Mouse (Mus musculus) heart, postnatal 36 days (tissue): Measurements from ENCODE around the gene Mdfi. TPM values are rescaled to one million over a fixed set of nuclear protein-coding genes. Genes with fewer than 3 reads are reported as not detected.
"Not testable (repeated sequence)": the region's sequence is repeated elsewhere in the genome, so short reads cannot be mapped to it uniquely, and the experiment has no call there.

ENCODE experiments used
- DNase-seq, 2 experiments: peaks; one replicate each; pipeline ENCODE4 v3.0.0; 2021 to 2022
- intact Hi-C: fragments of 180-260 bp; cut with DNase I; formaldehyde crosslinking; loops from one replicate; pipeline ENCODE4 v1.15.1; 2025
- total RNA-seq, 2 experiments: library from RNA; stranded (reverse); gene quantifications; 2 replicates each; pipeline ENCODE4 v1.2.3; 2021

The Mdfi gene
- total RNA-seq, result 1 to 10 TPM in 1 of 2 experiments, under 1 TPM in 1; 0.81 to 3.1 TPM

DNA sequence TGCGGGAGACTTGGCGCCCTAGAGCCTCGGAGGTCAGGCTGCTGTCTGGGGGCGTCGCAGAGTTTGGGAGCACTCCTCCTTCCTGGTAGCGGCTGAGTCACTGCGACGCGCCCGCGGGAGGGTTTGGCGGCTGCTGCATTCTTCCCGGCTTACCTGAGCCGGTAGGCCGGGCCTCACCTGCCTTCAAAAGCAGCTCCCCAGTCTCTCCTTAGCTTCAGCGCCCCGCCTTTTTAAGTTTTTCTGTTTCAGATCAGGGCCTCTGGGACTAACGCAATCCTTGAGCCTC, at the start of gene Mdfi:
Gene Mdfi (minus strand): TSS at position 210 of the 286 bp plus-strand sequence.
- intact Hi-C loops, result no loop called here
- DNase-seq, result no peak

DNA sequence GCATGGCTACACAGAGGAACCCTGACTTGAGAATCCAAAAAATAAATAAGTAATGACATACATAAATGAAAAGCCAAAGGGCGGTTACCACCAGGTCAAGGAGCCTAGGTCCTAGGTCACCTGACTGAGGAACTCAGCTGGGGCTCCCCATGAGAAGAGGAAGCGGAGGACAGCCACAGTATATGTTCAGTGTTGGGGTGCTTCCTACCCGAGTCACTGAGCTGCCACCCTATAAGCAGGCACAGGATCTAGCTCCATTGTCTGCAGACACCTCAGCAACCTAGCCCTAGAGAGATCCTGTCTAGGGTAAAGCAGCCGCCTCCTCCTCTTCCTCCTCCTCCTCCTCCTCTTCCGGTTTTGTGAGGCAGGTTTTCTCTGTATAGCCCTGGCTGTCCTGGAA, 48.6 kb upstream of the Mdfi start:
- DNase-seq, result no peak
- intact Hi-C loops, result no loop called here

DNA sequence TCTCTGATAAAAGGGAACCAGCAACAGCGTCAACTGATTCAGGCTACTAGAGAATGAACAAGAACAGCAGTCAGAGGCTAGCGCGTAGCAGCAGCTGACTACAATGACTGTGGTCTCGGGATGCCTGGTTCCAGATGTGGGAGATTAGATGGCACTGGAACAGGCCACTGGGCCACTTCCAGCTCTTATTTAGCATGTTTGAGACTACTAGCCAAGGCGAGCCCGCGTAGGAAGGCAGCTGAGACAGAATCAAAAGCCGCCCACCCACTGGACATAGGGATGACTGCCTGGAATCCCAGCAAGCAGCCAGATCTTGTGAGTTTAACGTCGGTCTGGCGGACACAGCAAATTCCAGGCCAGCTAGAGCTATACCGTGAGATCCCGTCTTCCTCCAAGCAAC, 46.8 kb upstream of the Mdfi start:
- intact Hi-C loops, result no loop called here
- no peak for DNase-seq

DNA sequence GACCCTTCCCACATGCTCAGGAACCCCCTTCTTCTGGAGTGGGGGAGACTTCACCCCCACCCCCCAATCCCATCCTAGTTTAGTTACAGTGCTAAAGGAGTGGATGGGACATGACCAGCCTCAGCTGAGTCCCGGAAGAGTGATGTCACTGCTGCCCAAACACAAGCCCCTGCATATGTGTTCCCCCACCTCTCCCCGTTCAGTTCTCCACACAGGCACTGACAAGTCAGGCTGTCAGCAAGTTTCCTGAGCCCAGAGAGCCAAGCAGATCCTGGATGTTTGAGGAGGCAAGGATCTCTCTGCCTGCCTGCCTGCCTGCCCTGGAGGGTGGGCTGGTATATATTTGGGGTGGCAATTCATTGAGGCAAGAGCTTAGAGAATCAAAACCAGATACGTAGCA, 44.7 kb upstream of the Mdfi start:
- no peak for DNase-seq
- intact Hi-C loops, result no loop called here

DNA sequence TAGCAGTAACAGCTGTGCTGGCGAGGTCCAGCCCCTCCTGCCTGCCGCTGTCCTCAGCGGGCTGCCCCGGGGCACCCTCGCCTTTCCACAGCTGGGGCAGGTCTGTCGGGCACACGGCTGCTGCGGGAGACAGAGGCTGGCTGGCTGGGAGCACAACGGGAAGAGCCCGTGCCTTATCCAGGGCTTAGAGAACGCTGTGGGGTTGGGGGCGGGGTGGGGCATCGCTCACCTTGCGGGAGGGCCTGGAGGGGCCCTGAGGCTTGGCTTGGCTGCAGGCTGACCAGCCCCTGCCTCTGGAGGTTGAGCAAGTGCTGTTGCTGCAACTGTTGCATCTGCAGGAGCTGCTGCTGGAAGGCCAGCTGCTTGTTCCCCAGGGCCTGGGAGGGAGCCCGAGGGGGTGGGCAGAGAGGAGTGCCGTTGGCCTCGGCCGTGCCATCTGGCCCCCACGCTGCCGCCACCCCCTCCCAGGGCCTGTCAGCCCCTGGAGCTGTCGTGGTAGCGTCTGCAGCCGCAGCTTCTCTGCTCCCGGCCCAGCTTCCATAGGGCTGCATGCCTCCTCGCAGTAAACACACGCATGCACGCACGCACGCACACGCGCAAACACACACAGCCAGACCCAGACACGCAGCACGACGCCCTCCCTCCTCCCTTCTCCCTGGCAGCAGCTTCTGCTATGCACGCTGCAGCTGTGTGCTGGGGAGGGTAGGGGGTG, 44.0 kb upstream of the Mdfi start:
- intact Hi-C loops, result no loop called here
- no peak for DNase-seq

DNA sequence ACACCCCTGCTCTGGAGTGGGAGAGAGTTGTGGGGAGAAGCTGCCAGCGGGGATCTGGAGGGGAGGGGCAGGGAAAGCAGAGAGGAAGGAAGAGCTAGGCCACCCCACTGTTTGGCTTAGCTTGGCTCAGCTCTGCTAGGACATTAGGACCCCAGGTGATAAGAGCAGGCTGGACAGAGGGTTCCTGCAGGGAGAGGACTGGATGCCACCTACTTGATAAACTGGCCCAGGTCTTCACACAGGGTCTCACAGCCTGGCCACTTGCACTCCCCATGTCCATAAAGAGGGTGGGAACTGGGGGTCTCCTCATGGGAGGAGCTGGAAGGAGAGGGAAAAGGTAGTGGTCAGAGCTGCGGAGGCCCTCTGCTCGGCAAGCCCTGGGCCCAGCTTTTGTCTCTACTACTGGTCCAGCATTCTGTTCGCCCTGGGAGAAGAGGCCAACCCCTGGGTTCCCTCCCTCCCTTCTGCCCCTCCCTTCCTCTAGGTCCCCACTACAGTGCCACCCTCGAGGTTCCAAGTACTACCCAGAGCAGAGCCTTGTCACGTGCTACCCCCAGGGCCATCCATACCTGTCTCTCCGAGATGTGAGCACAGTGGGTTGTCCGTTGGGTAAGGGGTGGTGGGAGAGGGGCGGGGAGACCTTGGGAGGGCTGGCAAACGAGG, 43.4 kb upstream of the Mdfi start:
- intact Hi-C loops, result no loop called here
- no peak for DNase-seq

DNA sequence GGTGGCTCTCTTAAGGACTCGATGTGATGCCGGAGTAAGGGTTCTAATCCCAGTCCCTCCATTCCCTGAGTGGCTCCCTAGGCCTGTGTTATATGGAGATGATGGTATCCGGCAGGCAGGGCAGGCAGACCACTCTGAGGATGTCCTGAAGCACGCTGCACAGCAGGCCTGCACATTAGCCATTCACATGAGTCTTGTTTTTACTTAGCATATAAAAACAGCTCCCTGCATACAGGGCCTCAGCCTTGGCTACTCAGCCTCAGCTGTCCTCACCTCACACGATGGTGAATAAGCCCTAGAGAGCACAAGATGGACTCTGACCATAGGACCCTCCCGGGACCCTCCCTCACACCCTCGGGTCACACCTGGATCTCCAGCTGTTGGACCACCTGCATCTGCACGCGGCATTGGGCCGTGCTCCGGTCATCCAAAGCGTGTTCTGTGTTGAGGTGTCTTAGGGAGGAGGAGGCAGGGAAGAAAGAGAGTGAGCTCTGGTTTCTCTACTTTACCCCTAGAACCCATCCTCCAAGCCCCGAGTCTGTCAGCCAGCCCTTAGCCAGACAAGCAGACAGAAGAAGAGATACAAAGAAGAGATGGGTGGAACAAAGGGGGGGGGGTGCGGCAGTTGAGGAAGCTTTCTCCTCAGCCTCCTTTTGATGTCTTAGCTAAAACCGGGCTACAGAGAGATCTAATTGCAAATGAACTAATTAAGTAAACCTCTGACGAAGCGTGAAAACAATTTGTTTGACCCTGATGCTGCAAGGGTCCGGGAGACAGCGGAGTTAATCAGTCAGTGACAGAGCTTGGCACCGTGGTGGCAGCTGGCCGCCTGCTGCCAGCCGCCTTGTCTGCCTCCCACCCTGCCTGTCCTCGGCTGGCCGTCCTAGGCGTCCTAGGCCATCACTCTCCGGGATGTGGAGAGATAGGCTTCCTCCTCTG, 42.6 kb upstream of the Mdfi start:
- no peak for DNase-seq
- intact Hi-C loops, result no loop called here

DNA sequence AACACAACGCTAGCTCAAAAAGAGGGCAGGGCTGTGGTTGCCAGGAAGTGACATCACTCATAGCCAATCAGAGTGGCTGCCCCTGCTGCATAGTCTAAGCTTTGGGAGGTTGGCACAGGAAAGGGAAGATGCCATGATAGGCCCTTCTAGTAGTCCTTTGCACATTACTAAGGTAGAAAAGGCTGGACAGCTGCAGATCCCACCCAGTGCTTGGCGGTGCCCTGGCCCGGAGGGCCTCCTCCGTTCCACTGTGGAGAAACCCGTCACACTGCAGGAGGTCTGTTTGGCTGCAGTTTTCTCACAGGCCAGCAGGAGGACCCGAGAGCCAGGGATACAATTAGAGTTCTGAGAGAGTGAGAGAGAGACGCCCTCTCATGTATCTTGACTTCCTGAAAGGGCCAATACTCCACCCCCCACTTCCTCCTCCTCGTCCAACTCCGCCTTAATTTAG, 38.9 kb upstream of the Mdfi start:
- intact Hi-C loops, result loop anchor here (1.0 to 5.0 kb wide), 4 partner anchors 51 to 228 kb away; partner anchors contain the start of gene Foxp4
- peak; percentile 86 to 87 for DNase-seq

DNA sequence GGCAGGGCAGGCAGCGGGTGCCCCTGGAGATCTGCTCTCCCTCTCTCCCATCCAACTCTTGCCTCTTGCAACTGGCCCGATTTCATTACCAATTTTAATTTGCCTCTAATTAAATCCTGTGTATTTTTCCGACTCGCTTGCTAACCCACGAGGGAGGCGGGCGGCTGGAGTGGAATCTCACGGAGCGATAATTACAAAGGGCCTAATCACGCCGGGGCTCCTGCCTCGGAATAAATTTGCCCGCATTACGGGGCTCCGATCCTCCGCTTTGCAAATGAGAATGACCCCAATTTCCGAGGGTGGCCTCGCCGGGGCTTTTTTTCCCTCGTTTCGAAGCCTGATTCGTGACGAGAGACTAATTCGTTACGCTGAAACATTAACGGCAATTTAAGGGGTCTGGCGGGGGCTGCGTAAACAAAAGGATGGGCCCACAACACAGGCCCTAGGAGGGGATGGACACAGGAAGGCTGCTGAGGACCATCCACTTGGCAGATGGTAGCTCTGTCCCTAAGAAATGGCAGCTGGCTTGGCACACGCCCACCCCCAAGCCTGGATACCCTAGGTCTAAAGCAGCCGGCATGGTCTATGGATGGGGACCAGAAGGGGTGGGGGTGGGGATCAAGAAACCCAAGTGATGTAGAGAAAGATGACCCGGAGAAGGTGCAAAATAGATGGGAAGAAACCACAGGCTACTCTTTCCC, 38.0 kb upstream of the Mdfi start:
- no peak for DNase-seq
- intact Hi-C loops, result loop anchor here (1.0 to 5.0 kb wide), 4 partner anchors 52 to 229 kb away; partner anchors contain the start of gene Foxp4

DNA sequence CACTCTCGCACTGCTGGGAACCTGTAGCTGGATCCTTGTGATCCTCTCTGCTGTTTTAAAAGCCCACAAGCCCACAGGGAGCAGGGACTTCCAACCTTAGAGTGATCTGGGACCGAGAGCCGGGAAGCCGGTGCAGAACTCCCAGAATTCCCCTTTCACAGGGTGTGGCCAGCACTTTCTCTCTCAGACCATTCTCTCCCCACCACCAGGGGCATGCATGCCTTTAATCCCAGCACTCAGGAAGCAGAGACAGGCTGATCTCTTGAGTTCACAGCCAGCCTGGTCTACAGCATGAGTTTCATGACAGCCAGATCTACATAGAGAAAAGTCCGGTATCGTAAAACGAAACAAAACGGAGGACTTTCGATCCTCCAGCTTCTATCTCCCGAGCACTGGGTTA, 35.4 kb upstream of the Mdfi start:
- intact Hi-C loops, result loop anchor here (5.0 kb wide), 1 partner anchor 107 kb away; no protein-coding TSS in a partner anchor

DNA sequence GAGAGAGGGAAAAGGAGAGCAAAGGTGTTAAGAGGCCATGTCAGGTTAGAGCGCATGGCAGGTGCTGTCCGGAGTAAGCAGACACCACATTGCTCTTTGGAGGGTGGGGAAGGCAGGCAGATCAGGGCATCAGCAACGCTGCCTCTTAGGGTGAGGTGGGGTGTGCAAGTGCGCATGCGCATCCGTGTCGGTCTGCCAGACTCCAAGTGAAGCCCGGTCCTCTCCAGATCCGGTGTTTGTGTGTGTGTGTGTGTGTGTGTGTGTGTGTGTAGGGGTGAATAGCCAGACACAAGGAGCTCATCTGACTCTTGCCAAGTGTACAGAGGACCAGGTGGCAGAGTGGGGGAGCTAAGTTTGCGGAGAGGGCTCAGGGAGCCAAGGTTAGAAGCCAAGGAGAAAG, 31.5 kb upstream of the Mdfi start:
- no peak for DNase-seq
- intact Hi-C loops, result no loop called here

More for the DNA sequence above, 35.4 kb upstream of the Mdfi start:
- DNase-seq, result no peak

DNA sequence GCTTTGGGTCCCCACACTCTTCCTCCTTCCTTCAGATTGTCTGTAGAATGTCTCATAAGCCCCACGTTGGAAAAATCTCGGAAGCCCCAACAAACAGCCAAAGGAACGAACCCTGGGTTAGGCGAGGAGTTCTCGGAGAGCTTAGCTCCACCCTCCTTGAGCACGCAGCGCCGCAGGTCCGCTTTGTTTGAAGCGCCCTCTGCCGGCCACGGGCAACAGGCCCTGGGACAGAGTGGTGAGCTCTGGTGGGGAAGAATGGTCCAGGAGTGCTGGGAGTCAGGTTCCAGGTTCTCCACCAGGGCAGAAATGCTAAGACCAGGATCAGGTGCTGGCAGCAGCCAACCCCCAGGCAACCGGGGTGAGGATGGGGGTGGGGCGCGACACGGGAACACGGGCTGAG, 30.0 kb upstream of the Mdfi start:
- intact Hi-C loops, result loop anchor here (1.0 to 2.0 kb wide), 2 partner anchors 71 to 120 kb away; no protein-coding TSS in a partner anchor
- peak; percentile 88 to 93 for DNase-seq

DNA sequence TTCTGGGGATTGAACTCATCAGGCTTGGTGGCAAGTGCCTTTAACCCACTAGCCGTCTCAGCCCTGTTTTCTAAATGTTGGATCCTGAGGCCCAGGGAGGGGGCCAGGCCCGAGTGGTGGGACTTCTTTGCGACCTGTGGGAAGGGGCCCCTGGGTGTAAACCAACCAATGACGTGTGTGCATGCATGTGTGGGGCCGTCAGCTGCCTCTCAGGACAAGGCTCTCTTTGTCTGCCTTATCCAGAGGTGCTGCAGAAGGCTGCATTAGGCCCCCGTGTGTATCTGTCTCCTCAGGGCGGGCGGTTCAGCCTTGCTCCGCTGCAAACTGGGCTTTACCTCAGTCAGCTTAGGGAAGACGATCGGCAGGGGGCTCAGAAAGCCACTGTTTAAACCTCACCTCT, 28.9 kb upstream of the Mdfi start:
- intact Hi-C loops, result no loop called here
- DNase-seq, result no peak

DNA sequence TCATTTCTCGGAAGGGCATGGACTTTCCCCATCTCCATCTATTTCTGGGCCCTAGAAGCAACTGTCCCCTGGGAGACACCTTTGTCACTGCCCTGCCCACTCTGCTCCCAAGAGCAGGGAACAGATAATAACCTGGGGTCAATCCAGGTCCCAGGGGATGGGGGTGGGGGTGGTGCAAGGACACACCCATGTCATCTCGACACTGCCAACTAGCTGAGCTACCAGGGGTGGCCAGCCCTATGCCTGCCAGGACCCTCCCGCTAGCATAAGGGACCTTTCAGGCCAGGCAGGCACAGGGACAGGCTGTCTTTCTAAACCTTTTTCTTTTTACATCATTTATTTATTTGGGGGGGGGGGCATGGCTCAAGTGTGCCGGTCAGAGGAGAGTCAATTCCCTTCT, 28.5 kb upstream of the Mdfi start:
- intact Hi-C loops, result no loop called here
- no peak for DNase-seq

DNA sequence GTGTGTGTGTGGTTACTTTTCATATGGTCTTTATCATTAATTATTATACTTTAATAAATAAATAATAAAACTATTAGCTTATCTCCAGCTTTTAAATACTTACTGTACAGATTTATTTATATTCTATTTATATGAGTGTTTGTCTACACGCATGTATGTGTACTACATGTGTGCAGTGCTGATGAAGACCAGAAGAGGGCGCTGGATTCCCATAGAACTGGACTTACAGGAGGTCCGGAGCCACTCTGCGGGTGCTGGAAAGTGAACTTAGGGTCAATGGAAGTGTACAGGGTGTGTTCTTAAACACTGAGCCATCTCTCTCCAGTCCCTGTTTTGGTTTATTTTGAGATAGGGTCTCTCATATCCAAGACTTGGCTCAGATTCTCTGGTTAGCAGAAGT, 21.1 kb upstream of the Mdfi start:
- intact Hi-C loops, result no loop called here
- no peak for DNase-seq

DNA sequence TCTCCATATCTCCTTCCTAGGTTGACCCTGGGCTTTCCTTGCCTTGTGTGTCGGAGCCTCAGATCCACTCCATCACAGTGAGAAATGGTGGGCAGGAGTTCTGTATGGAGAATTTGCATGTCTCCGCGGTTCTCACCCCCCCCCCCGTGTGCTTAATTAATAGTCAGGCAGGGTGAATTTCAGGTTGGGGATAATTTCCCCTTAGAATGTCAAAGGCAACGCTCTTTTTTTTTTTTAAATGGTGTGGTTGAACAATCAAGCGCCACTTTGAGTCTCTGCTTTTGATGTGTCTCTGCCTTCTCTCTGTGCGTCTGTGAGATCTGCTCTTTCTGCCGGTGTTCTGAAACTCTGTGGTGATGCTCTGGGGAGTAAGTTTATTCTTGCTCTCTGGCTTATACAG, 20.4 kb upstream of the Mdfi start:
- intact Hi-C loops, result no loop called here
- no peak for DNase-seq

DNA sequence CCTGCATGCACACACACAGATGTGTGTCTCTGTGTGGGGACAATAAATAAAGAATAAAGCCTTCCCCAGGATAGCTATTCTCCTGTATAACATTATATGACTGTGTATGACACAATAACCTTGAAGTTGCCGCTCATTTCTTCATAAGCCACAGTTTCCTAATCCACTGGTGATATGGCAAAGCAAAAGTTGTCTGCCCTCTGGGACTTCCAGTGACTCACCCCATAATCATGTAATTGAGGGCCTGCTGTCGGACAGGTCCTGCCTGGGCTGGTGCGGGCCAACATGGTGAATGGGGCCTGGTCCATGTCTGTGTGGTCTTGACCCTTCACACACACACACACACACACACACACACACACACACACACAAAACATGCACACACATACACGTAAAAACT, 19.3 kb upstream of the Mdfi start:
- no peak for DNase-seq
- intact Hi-C loops, result no loop called here

DNA sequence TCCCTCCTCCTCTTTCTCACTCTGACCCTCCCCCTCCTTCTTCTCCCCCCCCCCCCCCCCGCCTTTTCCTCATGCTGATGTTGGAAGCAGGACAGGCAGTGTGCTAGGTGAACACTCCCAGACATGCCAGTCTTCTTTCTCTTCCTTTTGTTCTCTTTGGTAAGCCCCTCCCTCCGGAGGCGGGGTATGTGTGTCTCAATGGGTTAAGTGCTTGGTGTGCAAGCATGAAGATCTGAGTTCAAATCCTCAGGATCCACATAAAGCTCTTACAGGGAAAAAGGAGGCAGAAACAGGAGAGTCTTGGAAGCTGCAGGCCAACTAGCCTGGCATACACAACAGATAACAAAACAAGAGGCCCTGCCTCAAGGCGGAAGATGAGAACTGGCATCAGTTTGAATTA, 18.8 kb upstream of the Mdfi start:
- DNase-seq, result no peak
- intact Hi-C loops, result no loop called here

DNA sequence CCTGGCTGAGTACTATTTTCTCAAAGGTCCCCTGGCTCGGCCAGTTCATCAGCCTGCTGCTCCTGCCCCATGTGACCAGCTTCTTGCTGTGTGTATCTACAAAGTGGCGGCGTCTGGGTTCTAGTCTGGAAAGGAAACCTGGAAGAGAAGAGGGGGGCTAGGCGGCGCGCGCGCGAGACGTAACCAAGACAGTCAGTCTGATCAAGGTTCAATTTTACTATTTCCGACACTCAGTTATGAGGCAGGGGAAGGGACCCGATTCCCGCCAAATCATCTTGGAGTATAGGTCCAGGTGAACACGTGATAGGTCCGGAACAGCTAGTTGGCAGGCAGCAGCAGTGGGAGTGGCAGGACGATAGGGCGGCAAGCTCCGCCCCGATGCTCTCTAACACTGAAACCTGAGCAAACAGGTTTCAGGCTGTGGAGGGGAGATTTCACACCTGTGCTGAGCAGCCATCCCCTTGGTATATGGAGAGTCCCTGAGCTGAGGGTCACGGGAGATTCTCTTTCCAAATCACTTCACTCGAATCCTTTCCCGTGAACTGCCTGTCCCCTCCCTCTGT, 17.4 kb upstream of the Mdfi start:
- intact Hi-C loops, DNase-seq: not testable (repeated sequence)

DNA sequence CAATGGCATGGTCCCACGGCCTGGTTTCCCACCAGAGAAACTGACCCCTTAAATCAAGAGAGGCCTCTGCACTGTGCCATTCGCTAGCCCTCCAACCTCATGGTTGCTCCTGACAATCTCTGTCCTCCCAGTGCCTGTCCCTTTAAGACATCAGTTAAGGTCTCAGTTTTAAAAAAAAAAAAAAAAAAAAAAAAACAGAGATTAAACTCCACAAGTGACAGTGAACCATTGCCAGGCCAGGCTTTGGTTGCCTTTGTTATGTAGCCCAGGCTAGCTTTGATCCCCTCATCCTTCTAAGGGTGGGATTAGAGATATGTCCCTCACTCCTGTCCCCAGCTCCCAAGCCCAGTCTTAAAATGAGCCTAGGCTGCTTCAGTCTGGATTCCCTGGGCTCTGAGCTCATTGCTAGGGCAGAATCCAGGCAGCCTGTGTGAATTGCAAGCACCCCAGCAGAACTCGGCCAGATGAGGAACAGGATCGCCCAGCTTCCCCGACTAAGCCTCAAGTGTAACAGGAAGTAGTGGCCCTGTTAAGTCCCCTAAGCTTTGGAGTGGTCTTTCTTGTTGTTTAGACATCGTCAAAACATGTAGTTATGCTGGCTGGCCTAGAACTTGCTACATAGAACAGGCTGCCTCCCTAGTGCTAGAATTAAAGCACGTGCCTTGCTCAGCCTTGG, 16.3 kb upstream of the Mdfi start:
- DNase-seq, result no peak
- intact Hi-C loops, result no loop called here
